Mouse (Mus musculus): ENCODE measurements around the gene Tgfbrap1.
"Not testable (repeated sequence)": the region's sequence is repeated elsewhere in the genome, so short reads cannot be mapped to it uniquely, and the experiment has no call there.

Gene Tgfbrap1

DNA sequence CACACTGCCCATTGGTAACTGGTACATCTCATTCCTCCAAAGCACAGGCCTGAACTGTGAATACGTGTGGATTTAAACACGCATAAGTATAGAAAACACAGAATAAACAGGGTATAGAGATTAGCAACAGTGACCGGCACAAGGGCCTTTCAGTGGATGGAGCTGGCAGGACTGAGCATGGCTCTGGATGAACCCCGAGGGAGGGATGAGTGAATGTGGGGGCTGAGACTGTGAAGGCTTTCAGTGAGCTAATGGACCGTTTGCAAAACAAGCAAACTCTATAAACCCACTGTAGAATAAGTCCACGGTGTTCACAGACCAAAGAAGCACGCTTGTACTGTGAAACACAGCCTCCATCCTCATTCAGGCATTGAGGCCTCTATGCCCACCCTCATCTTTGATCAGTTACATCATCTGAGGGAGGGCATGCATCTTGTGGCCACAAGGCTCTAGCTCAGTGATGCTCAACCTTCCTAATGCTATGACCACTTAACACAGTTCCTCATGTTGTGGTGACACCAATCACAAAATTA, 83.2 kb downstream of the Tgfbrap1 start:
- not testable (repeated sequence) for DNase-seq (ENCODE audit: low spot score)

GRCm38 (mm10) chr1:43010461-43010860, 88.0 kb downstream of the Tgfbrap1 start:
- no peak for DNase-seq (ENCODE audit: low spot score)

GRCm38 (mm10) chr1:43006524-43006923, 91.9 kb downstream of the Tgfbrap1 start:
- no peak for DNase-seq (ENCODE audit: low spot score)

DNA sequence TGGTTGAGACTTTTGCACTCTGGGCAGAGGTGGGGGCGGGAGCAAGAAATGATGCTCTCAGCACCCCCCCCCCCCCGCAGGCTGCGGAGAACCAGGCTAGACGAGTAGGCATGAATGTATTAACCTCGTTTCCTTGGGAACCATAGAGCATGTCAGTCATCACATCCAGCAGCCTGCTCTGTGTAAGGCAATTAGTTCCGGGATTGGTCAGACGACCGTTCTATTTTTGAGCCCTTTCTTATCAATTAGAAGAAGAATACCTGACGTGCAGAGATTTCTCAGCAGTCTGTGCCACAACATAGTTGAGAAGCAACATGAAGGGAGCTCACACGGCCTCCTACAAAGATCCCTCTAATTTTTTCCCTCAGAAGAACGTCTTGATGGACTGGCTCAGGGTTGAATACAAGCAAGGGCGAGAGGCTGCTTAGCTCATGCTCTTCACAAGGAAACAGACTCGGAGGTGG, 92.4 kb downstream of the Tgfbrap1 start:
- peak; percentile 17 for DNase-seq (ENCODE audit: low spot score)
